Mouse (Mus musculus) adrenal gland, adult (tissue): ENCODE data around the gene Prss57.

Experiments
- DNase-seq, 2 experiments: peaks; one replicate each; pipeline ENCODE4 v3.0.0; 2022 to 2023; ENCODE audit warnings: low spot score in 1 of 2; ENCODE audit not compliant: inconsistent age in 2 of 2

Gene Prss57

GRCm38 (mm10) chr10:79808728-79809127 is 18.0 kb upstream of the Prss57 start:
- peak in 1 of 2 experiments; percentile 51 for DNase-seq

- peak in 1 of 2 experiments; percentile 70 for DNase-seq
These were observed 17.1 kb upstream of the Prss57 start for GRCm38 (mm10) chr10:79807826-79808225.

GRCm38 (mm10) chr10:79806972-79807371 is 16.2 kb upstream of the Prss57 start:
- DNase-seq, result peak in 1 of 2 experiments; percentile 46

- no peak for DNase-seq
These were observed 15.6 kb upstream of the Prss57 start for GRCm38 (mm10) chr10:79806331-79806730.

GRCm38 (mm10) chr10:79805636-79806035 is 14.9 kb upstream of the Prss57 start:
- DNase-seq, result peak; percentile 76 to 80

GRCm38 (mm10) chr10:79803716-79804323 is 13.1 kb upstream of the Prss57 start:
- peak; percentile 64 to 74 for DNase-seq

- peak; percentile 91 to 96 for DNase-seq
These were observed 11.7 kb upstream of the Prss57 start for GRCm38 (mm10) chr10:79802331-79802971.

GRCm38 (mm10) chr10:79801837-79802236 is 11.1 kb upstream of the Prss57 start:
- DNase-seq, result no peak

- no peak for DNase-seq
These were observed 9.7 kb upstream of the Prss57 start for GRCm38 (mm10) chr10:79800508-79800907.

GRCm38 (mm10) chr10:79798289-79798928 is 7.6 kb upstream of the Prss57 start:
- DNase-seq, result no peak

- peak in 1 of 2 experiments; percentile 51 for DNase-seq
These were observed 6.6 kb upstream of the Prss57 start for GRCm38 (mm10) chr10:79797326-79797725.

GRCm38 (mm10) chr10:79795905-79796304 is 5.1 kb upstream of the Prss57 start:
- no peak for DNase-seq

GRCm38 (mm10) chr10:79794491-79794931 is 3.8 kb upstream of the Prss57 start:
- peak; percentile 80 to 87 for DNase-seq

GRCm38 (mm10) chr10:79793738-79794490 is 3.2 kb upstream of the Prss57 start:
- peak in 1 of 2 experiments; percentile 80 for DNase-seq

GRCm38 (mm10) chr10:79793051-79793737 is 2.4 kb upstream of the Prss57 start, which contains the start of gene Palm:
TSS of gene Palm (plus strand) at chr10:79793572.
- DNase-seq, result peak; percentile 85 to 94

- no peak for DNase-seq
These were observed 1.7 kb upstream of the Prss57 start for GRCm38 (mm10) chr10:79792339-79793040.

- no peak for DNase-seq
These were observed 1.2 kb downstream of the Prss57 start for GRCm38 (mm10) chr10:79789581-79789980.

GRCm38 (mm10) chr10:79788386-79789158 is 2.2 kb downstream of the Prss57 start:
- peak; percentile 73 to 93 for DNase-seq
